Mouse (Mus musculus) fibroblast of lung, adult 2 months (primary cell): ENCODE measurements around the gene Stoml1.

Experiments used
- DNase-seq: peaks from one replicate; pipeline ENCODE4 v3.0.0-alpha.2; 2011; ENCODE audit warnings: low read depth

Stoml1 gene

DNA sequence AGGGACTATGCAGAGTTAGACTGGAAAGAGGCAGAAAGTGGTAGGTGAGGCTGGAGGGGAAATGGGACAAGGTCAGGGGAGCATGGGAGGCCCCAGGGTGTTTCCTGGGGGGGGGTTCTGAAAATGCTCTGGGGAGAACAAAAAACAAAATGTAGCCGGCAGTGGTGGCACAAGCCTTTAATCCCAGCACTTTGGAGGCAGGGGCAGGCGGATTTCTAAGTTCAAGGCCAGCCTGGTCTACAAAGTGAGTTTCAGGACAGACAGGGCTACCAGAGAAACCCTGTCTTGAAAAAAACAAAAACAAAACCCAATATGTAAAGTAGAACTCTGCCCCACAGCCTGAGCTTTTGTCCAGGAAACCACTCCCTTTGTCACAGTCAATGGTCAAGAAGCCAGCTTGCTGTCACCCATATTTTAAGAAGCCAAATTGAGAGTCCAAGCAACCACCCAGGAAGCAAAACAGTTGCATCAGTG lies 19.1 kb downstream of the Stoml1 start:
- DNase-seq = no peak

DNA sequence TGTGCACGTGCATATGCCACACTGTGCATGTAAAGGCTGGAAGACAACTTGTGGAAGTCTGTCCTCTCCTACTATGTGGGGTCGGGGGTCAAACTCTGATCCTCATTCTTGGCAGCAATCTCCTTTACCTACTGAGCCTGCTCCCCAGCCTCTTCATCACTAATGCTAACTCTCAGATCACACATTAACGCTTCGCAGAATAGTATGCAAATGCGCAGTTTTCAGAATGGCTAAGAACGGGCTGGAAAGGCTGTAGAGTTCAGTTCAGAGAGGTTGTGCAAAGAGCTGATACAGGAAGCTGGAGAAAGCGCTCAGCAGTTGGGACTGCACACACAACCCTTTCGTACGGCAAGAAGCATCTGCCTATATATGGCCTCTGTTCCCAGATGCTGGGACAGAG lies 19.9 kb downstream of the Stoml1 start:
- DNase-seq = no peak

DNA sequence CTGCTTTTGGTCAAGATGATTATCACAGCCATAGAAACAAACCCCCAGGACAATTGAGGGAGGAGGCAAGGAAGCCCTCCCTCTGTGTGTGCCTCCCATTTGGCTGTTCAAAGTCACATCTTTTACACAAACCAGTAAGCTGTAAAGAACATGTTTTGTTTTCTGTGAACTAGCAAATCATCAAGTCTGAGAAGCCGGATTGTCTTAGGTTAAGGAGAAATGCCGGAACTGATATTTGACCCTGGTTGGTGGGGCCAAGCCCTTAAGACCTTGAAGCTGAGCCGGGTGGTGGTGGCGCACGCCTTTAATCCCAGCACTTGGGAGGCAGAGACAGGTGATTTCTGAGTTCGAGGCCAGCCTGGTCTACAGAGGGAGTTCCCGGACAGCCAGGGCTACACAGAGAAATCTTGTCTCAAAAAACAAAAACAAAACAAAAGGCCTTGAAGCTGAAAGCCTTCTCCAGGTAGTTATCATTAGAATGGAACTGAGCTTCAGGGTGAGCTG lies 21.2 kb downstream of the Stoml1 start:
- no peak for DNase-seq

GRCm38 (mm10) chr9:58274626-58275025 lies 21.7 kb downstream of the Stoml1 start:
- no peak for DNase-seq

DNA sequence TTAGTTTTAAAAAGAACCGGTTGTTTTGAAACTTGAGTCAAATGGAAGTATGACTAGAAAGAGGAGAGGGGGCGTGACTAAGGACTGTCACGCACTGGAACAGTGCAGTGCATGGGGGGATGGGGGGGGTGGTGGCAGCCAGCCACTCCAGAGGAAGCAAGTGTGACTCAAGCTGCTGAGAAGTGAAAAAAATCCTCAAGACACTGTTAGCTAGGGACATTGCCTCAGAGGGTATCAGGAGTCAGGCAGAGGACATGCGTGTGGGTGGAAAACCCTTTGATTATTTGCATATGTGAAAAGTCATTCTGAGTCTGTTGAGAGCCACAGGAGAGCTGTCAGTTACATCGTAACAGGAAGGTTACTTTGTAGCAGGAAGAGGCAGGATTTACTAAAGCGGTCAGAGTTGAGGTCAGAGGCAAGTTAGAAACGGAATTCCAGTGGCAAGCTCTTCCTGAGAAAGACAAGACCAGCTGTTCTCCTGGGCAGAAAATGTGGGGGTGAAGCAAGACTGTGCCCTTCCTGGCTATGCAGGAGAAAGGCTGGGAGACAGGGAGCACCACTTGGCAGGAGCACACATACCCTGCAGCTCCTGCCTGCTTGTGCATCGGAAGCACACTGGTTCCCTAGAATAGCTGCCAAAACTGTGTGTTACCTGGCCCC lies 22.3 kb downstream of the Stoml1 start:
- DNase-seq = peak; percentile 90

DNA sequence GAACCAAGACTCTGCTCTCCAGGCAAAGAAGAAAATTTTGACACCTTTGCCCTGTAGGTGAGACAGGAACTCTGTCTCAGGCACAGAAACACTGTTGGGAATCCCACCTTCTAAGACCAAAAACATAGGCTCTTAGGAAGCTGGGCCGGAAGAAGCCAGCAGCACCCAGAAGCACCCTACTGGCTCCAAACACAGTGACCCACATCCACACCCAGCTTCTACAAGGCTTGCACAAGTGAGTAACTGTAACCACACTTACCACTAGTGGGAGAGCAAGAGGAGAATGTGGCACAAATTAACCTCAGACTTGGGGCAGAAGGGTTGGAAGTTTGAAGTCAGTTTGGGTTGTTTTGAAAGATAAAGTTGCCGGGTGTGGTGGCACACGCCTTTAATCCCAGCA lies 22.8 kb downstream of the Stoml1 start:
- no peak for DNase-seq

DNA sequence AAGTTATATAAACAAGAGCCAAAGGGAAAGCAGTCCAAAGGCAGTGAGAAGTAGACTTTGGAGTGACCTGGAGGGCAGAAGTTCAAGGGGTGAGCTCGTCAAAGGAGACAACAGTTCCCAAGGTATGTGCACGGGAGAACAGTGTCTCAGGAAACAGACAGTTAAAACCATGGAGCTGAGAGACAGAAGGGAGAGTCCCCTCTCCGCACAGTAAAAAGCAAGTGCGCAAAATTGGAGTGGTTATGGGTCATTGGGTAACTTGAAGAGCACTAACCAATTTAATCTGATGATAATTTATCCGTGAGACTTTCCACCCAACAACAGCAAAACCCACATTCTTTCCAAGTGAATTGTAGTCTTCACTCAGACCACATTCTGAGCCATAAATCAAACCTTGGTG lies 23.4 kb downstream of the Stoml1 start:
- no peak for DNase-seq

DNA sequence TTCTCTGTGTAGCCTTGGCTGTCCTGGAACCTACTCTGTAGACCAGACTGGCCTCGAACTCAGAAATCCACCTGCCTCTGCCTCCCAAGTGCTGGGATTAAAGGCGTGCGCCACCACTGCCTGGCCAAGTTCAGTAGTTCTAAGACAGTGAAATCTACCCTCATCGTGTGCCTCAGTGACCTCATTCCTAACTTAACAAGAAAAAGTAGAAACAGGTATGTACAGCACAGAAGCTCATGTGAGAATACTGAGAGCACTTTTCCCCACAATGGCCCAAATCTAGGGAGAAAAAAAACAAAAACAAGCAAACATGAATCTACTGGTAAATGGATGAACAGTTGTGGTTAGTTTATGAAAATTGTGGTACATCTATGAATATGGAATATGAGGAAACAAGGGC lies 25.3 kb downstream of the Stoml1 start:
- no peak for DNase-seq

- DNase-seq = no peak
Observed at GRCm38 (mm10) chr9:58278821-58279723, 26.1 kb downstream of the Stoml1 start.

- no peak for DNase-seq
Observed at GRCm38 (mm10) chr9:58279780-58280179, 26.8 kb downstream of the Stoml1 start.

- DNase-seq = no peak
Observed at GRCm38 (mm10) chr9:58280259-58281109, 27.5 kb downstream of the Stoml1 start.

GRCm38 (mm10) chr9:58281597-58281996 lies 28.6 kb downstream of the Stoml1 start:
- DNase-seq = no peak

DNA sequence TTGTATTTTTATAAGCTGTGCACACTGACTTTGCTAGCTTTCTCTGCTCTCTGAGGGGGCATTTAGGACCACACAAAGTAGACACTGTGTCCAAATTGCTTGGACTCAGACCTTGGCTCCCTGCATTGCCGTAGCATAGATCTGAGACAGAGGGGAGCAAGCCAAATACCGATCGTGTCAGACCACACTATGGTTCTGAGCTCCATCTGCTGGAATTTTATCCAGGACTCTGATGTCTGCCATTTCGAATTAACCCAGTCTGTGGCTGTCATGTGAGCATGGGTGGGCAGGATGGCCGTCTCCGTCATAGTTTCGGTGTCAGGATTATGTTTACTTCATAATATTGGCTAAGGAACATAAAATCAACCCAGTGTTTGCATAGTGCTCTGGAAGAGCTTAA lies 30.5 kb downstream of the Stoml1 start:
- DNase-seq = peak; percentile 88

- DNase-seq = no peak
Observed at GRCm38 (mm10) chr9:58289090-58289489, 36.1 kb downstream of the Stoml1 start.

DNA sequence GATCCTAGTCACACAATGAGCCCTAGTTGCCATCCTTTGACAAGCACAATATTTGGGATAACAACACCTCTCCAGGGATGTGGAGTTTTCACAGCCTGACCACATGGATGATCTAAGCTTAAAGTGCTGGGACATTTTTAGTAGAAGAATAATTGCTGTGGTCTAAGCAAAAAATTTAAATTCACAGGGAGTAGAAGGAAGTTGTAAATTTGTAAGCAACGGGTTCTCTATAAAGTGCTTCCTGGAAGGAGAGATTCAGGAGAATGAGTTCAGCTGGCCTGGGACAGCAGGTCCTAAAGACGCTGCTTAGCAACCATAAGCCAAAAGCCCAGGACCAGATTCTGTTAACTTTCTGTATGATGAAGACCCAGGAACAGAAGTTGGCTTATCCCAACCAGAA lies 36.9 kb downstream of the Stoml1 start:
- no peak for DNase-seq

- no peak for DNase-seq
Observed at GRCm38 (mm10) chr9:58294527-58294926, 41.6 kb downstream of the Stoml1 start.

- no peak for DNase-seq
Observed at GRCm38 (mm10) chr9:58295345-58295744, 42.4 kb downstream of the Stoml1 start.

GRCm38 (mm10) chr9:58295766-58296361 lies 42.9 kb downstream of the Stoml1 start:
- DNase-seq = peak; percentile 97

DNA sequence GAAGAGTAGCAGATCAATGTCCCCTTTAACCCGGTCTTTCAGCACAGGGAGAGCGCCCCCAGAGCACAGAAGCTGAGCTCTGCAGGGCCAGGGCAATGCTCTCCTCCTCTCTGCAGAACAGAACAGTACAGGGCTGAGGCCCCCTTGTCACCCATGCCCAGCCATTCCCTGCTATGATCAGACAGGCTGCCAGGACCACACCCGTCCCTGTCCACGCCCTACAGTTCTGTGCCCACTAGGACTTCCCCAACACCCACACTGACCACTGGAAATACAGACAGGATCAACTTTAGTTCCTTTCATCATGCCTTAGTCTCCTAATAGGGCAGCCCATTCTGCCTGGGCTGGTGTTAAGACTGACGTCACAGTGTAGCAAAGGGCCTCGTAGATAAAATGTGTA lies 44.1 kb downstream of the Stoml1 start:
- no peak for DNase-seq

GRCm38 (mm10) chr9:58297961-58298477 lies 45.1 kb downstream of the Stoml1 start:
- no peak for DNase-seq

DNA sequence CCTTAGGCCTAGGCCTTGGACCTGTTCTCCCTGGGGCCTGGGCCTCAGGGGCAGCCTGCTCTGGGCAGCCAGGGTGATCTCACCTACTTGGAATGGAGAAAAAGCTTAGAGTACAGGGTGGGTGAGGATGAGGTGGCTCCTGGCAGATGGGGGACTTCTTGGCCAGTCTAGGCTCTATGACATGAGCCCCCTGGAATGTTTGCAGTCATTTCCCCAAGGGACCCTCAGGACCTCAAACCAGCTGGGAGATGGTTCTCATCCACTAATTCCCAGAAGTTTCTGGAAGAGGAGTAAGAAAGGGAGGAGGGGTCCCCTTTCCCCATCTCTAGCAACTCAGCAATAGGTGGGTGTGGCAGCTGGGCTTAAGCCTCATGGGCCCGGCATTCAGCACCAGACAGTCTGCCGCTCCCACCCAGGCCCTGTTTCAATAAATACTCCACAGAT lies 46.4 kb downstream of the Stoml1 start:
- DNase-seq = no peak
